Mouse (Mus musculus) macrophage (primary cell): ENCODE results near the gene Hist1h2bc. TPM values are rescaled to one million over a fixed set of nuclear protein-coding genes. Genes with fewer than 3 reads are reported as not detected.
"Not testable (repeated sequence)": the region's sequence is repeated elsewhere in the genome, so short reads cannot be mapped to it uniquely, and the experiment has no call there.

Experiments used
- H3K27ac ChIP-seq: fragments of 350-480 bp; formaldehyde crosslinking; 2 replicates; pipeline ENCODE4 v1.9.0; 2021
- H3K36me3 ChIP-seq: fragments of 350-480 bp; formaldehyde crosslinking; 2 replicates; pipeline ENCODE4 v1.9.0; 2021; ENCODE audit errors: inconsistent target
- H3K4me3 ChIP-seq: fragments of 350-480 bp; formaldehyde crosslinking; 2 replicates; pipeline ENCODE4 v1.9.0; 2021; ENCODE audit errors: inconsistent target
- H3K79me2 ChIP-seq: fragments of 350-480 bp; formaldehyde crosslinking; 2 replicates; pipeline ENCODE4 v1.9.0; 2021; ENCODE audit errors: inconsistent target
- WGBS: methylation state at CpG from one replicate; pipeline ENCODE4 v1.1.7; 2026; ENCODE audit warnings: inconsistent platforms; ENCODE audit not compliant: missing documents; 5-methylcytosine and 5-hydroxymethylcytosine counted together
- polyA plus RNA-seq: library from polyadenylated mRNA; stranded (reverse); fragments of 250-400 nt; gene quantifications from 3 replicates; pipeline ENCODE4 v1.2.4, GENCODE M21; 2018; ENCODE audit warnings: inconsistent platforms

Hist1h2bc gene
- polyA plus RNA-seq, 1 experiment from 2014 or later: 170 TPM

- no peak overlapping the region for H3K4me3 ChIP-seq
- H3K27ac ChIP-seq: no peak overlapping the region
- H3K79me2 ChIP-seq: peaks cover 5% of the 10 kb centered on the region; the same call in 1 of the 2 replicates
- 92% methylated on average over 3 of the region's 4 CpGs for WGBS
- H3K36me3 ChIP-seq: peaks cover 15% of the 10 kb centered on the region; the same call in 1 of the 2 replicates
These were observed 24.7 kb downstream of the Hist1h2bc start for GRCm38 (mm10) chr13:23708654-23709053.

- H3K79me2 ChIP-seq: peaks cover 5% of the 10 kb centered on the region; the same call in 1 of the 2 replicates
- WGBS: 39% methylated on average over 13 of the region's 15 CpGs
- H3K27ac ChIP-seq: peak overlapping the region; percentile 64
- peaks cover 10% of the 10 kb centered on the region; the same call in 1 of the 2 replicates for H3K36me3 ChIP-seq
- H3K4me3 ChIP-seq: peak overlapping the region; percentile 51
These were observed 25.8 kb downstream of the Hist1h2bc start for GRCm38 (mm10) chr13:23709714-23710373.

- Histone ChIP-seq H3K79me2 (peaks cover 5% of the 10 kb centered on the region; the same call in 1 of the 2 replicates), H3K36me3 (peaks cover 10% of the 10 kb centered on the region; the same call in 1 of the 2 replicates), H3K27ac (peak within 1 kb of the TSS; percentile 64), H3K4me3 (peak within 1 kb of the TSS; percentile 51)
- WGBS: 1% methylated on average over 17 of the region's 17 CpGs
These were observed 26.5 kb downstream of the Hist1h2bc start, which contains the start of gene Hfe for GRCm38 (mm10) chr13:23710374-23711089. Gene Hfe (minus strand): TSS chr13:23710854.

GRCm38 (mm10) chr13:23716261-23717042 lies 32.5 kb downstream of the Hist1h2bc start:
- H3K4me3 ChIP-seq: no peak overlapping the region
- H3K79me2 ChIP-seq: no peaks in the 10 kb centered on the region
- H3K36me3 ChIP-seq: no peaks in the 10 kb centered on the region
- 25% methylated on average over 5 of the region's 5 CpGs for WGBS
- H3K27ac ChIP-seq: no peak overlapping the region; the same call in 1 of the 2 replicates

GRCm38 (mm10) chr13:23717176-23717575 lies 33.2 kb downstream of the Hist1h2bc start:
- Histone ChIP-seq H3K79me2 (no peaks in the 10 kb centered on the region), H3K36me3 (no peaks in the 10 kb centered on the region), H3K27ac (peak overlapping the region; percentile 52), H3K4me3 (no peak overlapping the region)
- WGBS: 59% methylated on average over 11 of the region's 11 CpGs

- not testable (repeated sequence) for H3K4me3 ChIP-seq, H3K36me3 ChIP-seq, H3K79me2 ChIP-seq
- H3K27ac ChIP-seq: peak overlapping the region; percentile 52
- 16% methylated on average over 2 of the region's 2 CpGs for WGBS
These were observed 33.7 kb downstream of the Hist1h2bc start for GRCm38 (mm10) chr13:23717593-23718245.

- Histone ChIP-seq H3K36me3 (no peaks in the 10 kb centered on the region), H3K4me3 (no peak overlapping the region), H3K27ac (no peak overlapping the region), H3K79me2 (no peaks in the 10 kb centered on the region)
- WGBS: 97% methylated on average over 4 of the region's 4 CpGs
These were observed 40.2 kb downstream of the Hist1h2bc start for GRCm38 (mm10) chr13:23724239-23724638.

GRCm38 (mm10) chr13:23725213-23725612 lies 41.2 kb downstream of the Hist1h2bc start:
- no CpG with 5 or more reads among the region's 1 CpGs for WGBS
- Histone ChIP-seq H3K27ac (no peak overlapping the region), H3K79me2 (no peaks in the 10 kb centered on the region), H3K36me3 (no peaks in the 10 kb centered on the region), H3K4me3 (no peak overlapping the region)

GRCm38 (mm10) chr13:23728472-23729191 lies 44.6 kb downstream of the Hist1h2bc start:
- Histone ChIP-seq H3K36me3 (no peaks in the 10 kb centered on the region), H3K79me2 (no peaks in the 10 kb centered on the region), H3K4me3 (no peak overlapping the region), H3K27ac (peak overlapping the region; percentile 38)
- WGBS: 55% methylated on average over 15 of the region's 18 CpGs

GRCm38 (mm10) chr13:23729192-23729525 lies 45.2 kb downstream of the Hist1h2bc start:
- H3K4me3 ChIP-seq: no peak overlapping the region
- H3K27ac ChIP-seq: peak overlapping the region; percentile 38
- 13% methylated on average over 9 of the region's 9 CpGs for WGBS
- no peaks in the 10 kb centered on the region for H3K36me3 ChIP-seq
- no peaks in the 10 kb centered on the region for H3K79me2 ChIP-seq

GRCm38 (mm10) chr13:23729706-23730105 lies 45.7 kb downstream of the Hist1h2bc start:
- WGBS: 96% methylated on average over 5 of the region's 5 CpGs
- Histone ChIP-seq H3K27ac (peak overlapping the region; percentile 38), H3K4me3 (no peak overlapping the region), H3K79me2 (no peaks in the 10 kb centered on the region), H3K36me3 (no peaks in the 10 kb centered on the region)

GRCm38 (mm10) chr13:23730479-23730878 lies 46.5 kb downstream of the Hist1h2bc start:
- WGBS: 63% methylated on average over 8 of the region's 8 CpGs

GRCm38 (mm10) chr13:23732156-23732804 lies 48.3 kb downstream of the Hist1h2bc start:
- WGBS: 26% methylated on average over 8 of the region's 8 CpGs

More at GRCm38 (mm10) chr13:23730479-23730878, 46.5 kb downstream of the Hist1h2bc start:
- H3K27ac ChIP-seq: no peak overlapping the region
- H3K36me3 ChIP-seq: no peaks in the 10 kb centered on the region
- H3K79me2 ChIP-seq: no peaks in the 10 kb centered on the region
- no peak overlapping the region for H3K4me3 ChIP-seq

More at GRCm38 (mm10) chr13:23732156-23732804, 48.3 kb downstream of the Hist1h2bc start:
- no peaks in the 10 kb centered on the region for H3K79me2 ChIP-seq
- no peak overlapping the region for H3K27ac ChIP-seq
- H3K4me3 ChIP-seq: no peak overlapping the region
- H3K36me3 ChIP-seq: no peaks in the 10 kb centered on the region
